Mouse (Mus musculus): ENCODE measurements around the gene Plekha7. TPM values are rescaled to one million over a fixed set of nuclear protein-coding genes. Genes with fewer than 3 reads are reported as not detected.

The Plekha7 gene
- total RNA-seq, 1 experiment, result 38.0 TPM

DNA sequence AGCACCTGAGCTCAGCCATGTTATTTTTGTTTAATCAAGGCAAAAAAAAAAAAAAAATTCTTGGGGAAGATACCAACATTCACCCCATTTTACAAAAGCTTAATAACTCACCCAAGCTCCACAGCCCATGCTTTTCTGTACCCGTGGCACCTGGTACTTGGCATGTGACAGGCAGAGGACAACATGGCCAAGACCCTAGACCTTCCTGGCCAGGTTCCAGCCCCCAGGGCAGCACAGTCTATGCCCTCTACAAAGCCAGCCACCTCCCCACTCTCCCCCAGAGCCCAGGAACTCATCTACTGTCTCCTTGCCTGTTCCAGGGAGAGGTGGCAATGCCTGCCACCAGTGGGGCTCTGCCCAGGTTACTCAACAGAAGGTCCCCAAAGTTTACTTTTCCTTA lies 17.6 kb downstream of the Plekha7 start:
- H3K9ac ChIP-seq (ENCODE audit: insufficient read depth, low read depth, low read length, poor library complexity, severe bottlenecking), result no peak overlapping the region
- DNase-seq (ENCODE audit: low read depth, low spot score), result no peak
- no peaks in the 10 kb centered on the region for H3K9me3 ChIP-seq (ENCODE audit: control insufficient read depth, insufficient read depth, low read depth, low read length)
- in situ Hi-C loops (cut with MboI; ENCODE audit: low sequenced_read_pairs in 2 of 2, unreplicated experiment in 2 of 2), result no loop called here
- H3K36me3 ChIP-seq (ENCODE audit: control insufficient read depth, insufficient read depth, low read length, poor library complexity, severe bottlenecking), result peaks cover 3% of the 10 kb centered on the region; the same call in 1 of the 2 replicates
- no peak for TF ChIP-seq HCFC1 (IDR thresholded peaks at IDR 0.05; ENCODE audit: borderline replicate concordance, insufficient read depth, low read length)
- TF ChIP-seq CHD2 (IDR thresholded peaks at IDR 0.05; ENCODE audit: low read depth, low read length), result no peak
- TF ChIP-seq MAFK (IDR thresholded peaks at IDR 0.05; ENCODE audit: insufficient read depth, low read depth, low read length), result no peak
- TF ChIP-seq ZNF384 (IDR thresholded peaks at IDR 0.05; ENCODE audit: low read depth, low read length), result no peak
- no peak overlapping the region for H3K4me3 ChIP-seq (ENCODE audit: insufficient read depth in 1 of 2, low read depth in 1 of 2, low read length in 2 of 2, poor library complexity in 1 of 2, severe bottlenecking in 1 of 2)
- H3K27ac ChIP-seq (ENCODE audit: insufficient read depth, low read depth, low read length, poor library complexity, severe bottlenecking), result no peak overlapping the region
- peaks cover 8 to 53% of the 10 kb centered on the region in 2 experiments; a peak in 3 of 4 replicates for H3K4me1 ChIP-seq (ENCODE audit: control insufficient read depth in 2 of 2, insufficient read depth in 2 of 2, low read length in 2 of 2, poor library complexity in 1 of 2)

DNA sequence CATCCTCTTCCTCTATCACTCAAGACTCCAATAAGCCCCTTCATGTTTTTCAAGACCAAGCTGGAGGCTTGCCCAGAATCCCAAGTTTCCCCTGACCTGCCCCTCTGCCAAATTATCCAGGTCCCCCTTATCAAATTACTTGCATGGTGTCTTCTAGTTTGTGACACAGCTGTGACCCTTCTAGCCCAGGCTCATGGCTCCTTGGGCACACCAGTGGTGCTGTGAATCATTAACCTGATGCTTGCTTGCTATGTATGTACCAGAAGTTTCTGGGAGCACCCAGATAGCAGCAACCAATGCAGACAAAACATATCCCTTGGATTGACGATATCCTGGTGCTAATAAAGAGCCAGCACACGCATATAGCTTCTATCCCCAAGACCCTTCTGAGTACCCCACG lies 19.2 kb downstream of the Plekha7 start:
- Histone ChIP-seq H3K4me1 (ENCODE audit: control insufficient read depth in 2 of 2, insufficient read depth in 2 of 2, low read length in 2 of 2, poor library complexity in 1 of 2) (peaks cover 8 to 53% of the 10 kb centered on the region in 2 experiments; a peak in 3 of 4 replicates), H3K36me3 (ENCODE audit: control insufficient read depth, insufficient read depth, low read length, poor library complexity, severe bottlenecking) (no peaks in the 10 kb centered on the region; the same call in 1 of the 2 replicates), H3K4me3 (ENCODE audit: insufficient read depth in 1 of 2, low read depth in 1 of 2, low read length in 2 of 2, poor library complexity in 1 of 2, severe bottlenecking in 1 of 2) (no peak overlapping the region), H3K9me3 (ENCODE audit: control insufficient read depth, insufficient read depth, low read depth, low read length) (no peaks in the 10 kb centered on the region), H3K9ac (ENCODE audit: insufficient read depth, low read depth, low read length, poor library complexity, severe bottlenecking) (no peak overlapping the region), H3K27ac (ENCODE audit: insufficient read depth, low read depth, low read length, poor library complexity, severe bottlenecking) (no peak overlapping the region)
- DNase-seq (ENCODE audit: low read depth, low spot score), result no peak
- TF ChIP-seq MAFK (IDR thresholded peaks at IDR 0.05; ENCODE audit: insufficient read depth, low read depth, low read length) (no peak), ZNF384 (IDR thresholded peaks at IDR 0.05; ENCODE audit: low read depth, low read length) (no peak), HCFC1 (IDR thresholded peaks at IDR 0.05; ENCODE audit: borderline replicate concordance, insufficient read depth, low read length) (no peak), ZC3H11A (IDR thresholded peaks at IDR 0.05; ENCODE audit: borderline replicate concordance, low read depth, low read length) (no peak), CHD2 (IDR thresholded peaks at IDR 0.05; ENCODE audit: low read depth, low read length) (no peak)
- in situ Hi-C loops (cut with MboI; ENCODE audit: low sequenced_read_pairs in 2 of 2, unreplicated experiment in 2 of 2), result no loop called here

DNA sequence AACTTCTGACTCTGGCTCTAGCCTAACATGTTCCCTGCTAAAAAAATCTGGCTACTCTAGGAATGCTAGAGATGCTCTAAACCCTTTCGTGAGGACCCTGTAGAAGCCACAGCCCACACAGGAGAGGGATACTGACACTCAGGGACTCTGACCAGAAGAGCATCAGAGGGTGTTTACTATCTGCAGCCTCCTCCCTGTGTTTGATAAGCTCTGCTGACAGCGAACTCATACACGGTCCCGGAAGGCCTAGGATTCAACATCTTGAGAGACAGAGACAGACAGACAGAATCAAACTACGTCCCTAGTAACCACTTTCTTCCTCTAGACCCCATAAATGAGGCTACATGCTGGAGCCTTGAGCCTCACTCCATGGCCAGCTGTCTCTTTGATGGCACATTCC lies 20.2 kb downstream of the Plekha7 start:
- in situ Hi-C loops (cut with MboI; ENCODE audit: low sequenced_read_pairs in 2 of 2, unreplicated experiment in 2 of 2), result no loop called here
- H3K4me1 ChIP-seq (ENCODE audit: control insufficient read depth in 2 of 2, insufficient read depth in 2 of 2, low read length in 2 of 2, poor library complexity in 1 of 2), result peaks cover 5 to 58% of the 10 kb centered on the region in 2 experiments; a peak in 3 of 4 replicates

DNA sequence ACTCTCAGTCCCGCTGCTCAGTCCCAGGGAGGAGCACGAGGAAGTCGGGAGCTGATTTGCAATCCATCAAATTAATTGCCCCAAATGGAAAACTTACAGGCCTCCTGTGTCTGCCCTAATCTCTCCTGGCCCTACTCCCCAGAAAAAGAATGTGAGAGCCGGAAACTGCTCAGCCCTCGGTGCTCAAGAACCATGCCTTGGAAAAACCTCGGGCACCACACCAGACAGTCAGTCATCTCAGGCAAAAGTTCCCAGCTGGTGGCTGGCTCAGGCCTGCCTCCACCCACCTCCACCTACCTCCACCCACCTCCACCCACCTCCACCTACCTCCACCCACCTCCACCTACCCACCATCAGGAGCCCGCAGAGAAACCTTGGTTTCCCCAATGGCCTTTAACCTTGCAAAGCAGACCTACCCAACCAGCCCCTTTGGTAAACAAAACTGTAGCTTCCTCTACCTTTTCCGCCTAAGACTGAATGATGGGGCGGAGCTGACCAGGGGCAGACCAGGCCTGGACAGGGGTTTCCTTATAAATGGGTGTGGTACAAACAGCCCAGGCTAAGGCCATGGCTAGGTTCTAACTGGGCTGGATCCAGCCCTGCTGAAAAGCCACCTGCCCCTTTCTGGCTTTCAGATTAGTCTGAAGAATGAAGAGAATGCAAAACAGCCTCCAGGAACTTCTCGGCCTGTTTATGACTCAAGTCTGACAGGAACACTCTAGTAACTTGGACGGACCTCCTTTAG lies 21.4 kb downstream of the Plekha7 start:
- in situ Hi-C loops (cut with MboI; ENCODE audit: low sequenced_read_pairs in 2 of 2, unreplicated experiment in 2 of 2), result no loop called here
- H3K4me3 ChIP-seq (ENCODE audit: insufficient read depth in 1 of 2, low read depth in 1 of 2, low read length in 2 of 2, poor library complexity in 1 of 2, severe bottlenecking in 1 of 2), result peak overlapping the region; percentile 10 to 18; a peak in 1 of 4 replicates
- H3K36me3 ChIP-seq (ENCODE audit: control insufficient read depth, insufficient read depth, low read length, poor library complexity, severe bottlenecking), result no peaks in the 10 kb centered on the region; the same call in 1 of the 2 replicates
- no peaks in the 10 kb centered on the region for H3K9me3 ChIP-seq (ENCODE audit: control insufficient read depth, insufficient read depth, low read depth, low read length)
- H3K4me1 ChIP-seq (ENCODE audit: control insufficient read depth in 2 of 2, insufficient read depth in 2 of 2, low read length in 2 of 2, poor library complexity in 1 of 2), result peaks cover 5 to 60% of the 10 kb centered on the region in 2 experiments; a peak in 3 of 4 replicates
- H3K9ac ChIP-seq (ENCODE audit: insufficient read depth, low read depth, low read length, poor library complexity, severe bottlenecking), result no peak overlapping the region
- H3K27ac ChIP-seq (ENCODE audit: insufficient read depth, low read depth, low read length, poor library complexity, severe bottlenecking), result peak overlapping the region; percentile 75; the same call in 1 of the 2 replicates
- TF ChIP-seq MAFK (IDR thresholded peaks at IDR 0.05; ENCODE audit: insufficient read depth, low read depth, low read length) (no peak), ZNF384 (IDR thresholded peaks at IDR 0.05; ENCODE audit: low read depth, low read length) (no peak), CHD2 (IDR thresholded peaks at IDR 0.05; ENCODE audit: low read depth, low read length) (no peak), HCFC1 (IDR thresholded peaks at IDR 0.05; ENCODE audit: borderline replicate concordance, insufficient read depth, low read length) (no peak), ZC3H11A (IDR thresholded peaks at IDR 0.05; ENCODE audit: borderline replicate concordance, low read depth, low read length) (no peak)
- DNase-seq (ENCODE audit: low read depth, low spot score), result peak; percentile 52

More for the DNA sequence above, 20.2 kb downstream of the Plekha7 start:
- no peak overlapping the region; the same call in 1 of the 2 replicates for H3K27ac ChIP-seq (ENCODE audit: insufficient read depth, low read depth, low read length, poor library complexity, severe bottlenecking)
- H3K36me3 ChIP-seq (ENCODE audit: control insufficient read depth, insufficient read depth, low read length, poor library complexity, severe bottlenecking), result no peaks in the 10 kb centered on the region; the same call in 1 of the 2 replicates
- H3K4me3 ChIP-seq (ENCODE audit: insufficient read depth in 1 of 2, low read depth in 1 of 2, low read length in 2 of 2, poor library complexity in 1 of 2, severe bottlenecking in 1 of 2), result no peak overlapping the region
- no peak for TF ChIP-seq ZNF384 (IDR thresholded peaks at IDR 0.05; ENCODE audit: low read depth, low read length)
- TF ChIP-seq HCFC1 (IDR thresholded peaks at IDR 0.05; ENCODE audit: borderline replicate concordance, insufficient read depth, low read length), result no peak
- TF ChIP-seq MAFK (IDR thresholded peaks at IDR 0.05; ENCODE audit: insufficient read depth, low read depth, low read length), result no peak
- no peak for TF ChIP-seq CHD2 (IDR thresholded peaks at IDR 0.05; ENCODE audit: low read depth, low read length)
- no peak for TF ChIP-seq ZC3H11A (IDR thresholded peaks at IDR 0.05; ENCODE audit: borderline replicate concordance, low read depth, low read length)
- no peak for DNase-seq (ENCODE audit: low read depth, low spot score)
- H3K9me3 ChIP-seq (ENCODE audit: control insufficient read depth, insufficient read depth, low read depth, low read length), result no peaks in the 10 kb centered on the region
- no peak overlapping the region for H3K9ac ChIP-seq (ENCODE audit: insufficient read depth, low read depth, low read length, poor library complexity, severe bottlenecking)

Measured in ES-E14 (cell line).